ENCODE assay signal across 8 mouse cellular contexts in genomic region chr1:193503624-193504325, GRCm38 (mm10).
DNase-seq lines count a peak whose midpoint lies in the region; ATAC-seq and TF ChIP-seq lines count a peak whose summit lies in the region.

No protein-coding gene starts in this region.

- POLR2A ChIA-PET in Patski (lab: Charles Lee), result interaction anchor here (0.6 kb wide), 1 partner anchor 82 kb away, joined by 7 read pairs; no protein-coding TSS in a partner anchor

- WGBS in liver, postnatal 0 days (ENCODE audit: insufficient replicate concordance), result 26% methylated on average over 3 of the region's 3 CpGs

- H3K27me3 ChIP-seq in Patski, result peaks cover 21% of the 10 kb centered on the region
- H3K27me3 ChIP-seq in liver, postnatal 0 days (ENCODE audit: insufficient read depth, low read length), result no peaks in the 10 kb centered on the region

- in situ Hi-C loops in Patski (cut with MboI; ENCODE audit: low pct_unique_long_range_greater_than_20kb), result loop anchor here (5.0 to 10.0 kb wide), 3 partner anchors 51 to 191 kb away; no protein-coding TSS in a partner anchor

- TF ChIP-seq CTCF in Patski (IDR thresholded peaks at IDR 0.05), result peak; percentile 82
- peak; percentile 86 for TF ChIP-seq CTCF in liver, postnatal 0 days (IDR thresholded peaks at IDR 0.05; ENCODE audit: low read depth)

- no peaks in the 10 kb centered on the region for H3K9me3 ChIP-seq in liver, postnatal 0 days (ENCODE audit: low read length)

- no peak overlapping the region for H3K9ac ChIP-seq in liver, postnatal 0 days (replicated peaks)

- no peak for ATAC-seq in Patski
- ATAC-seq in liver, postnatal 0 days, result 0 out of 2 replicates have a peak, but pooled peaks have one; percentile 36

- no peak overlapping the region for H3K4me2 ChIP-seq in liver, postnatal 0 days (ENCODE audit: low read depth, low read length)

- no peak for TF ChIP-seq EP300 in liver, postnatal 0 days (IDR thresholded peaks at IDR 0.05; ENCODE audit: low read depth)

- H3K27ac ChIP-seq in liver, postnatal 0 days (ENCODE audit: low read depth), result no peak overlapping the region

- H3K4me3 ChIP-seq in liver, postnatal 0 days (ENCODE audit: low read depth, low read length), result no peak overlapping the region

- no peaks in the 10 kb centered on the region for H3K36me3 ChIP-seq in liver, postnatal 0 days (replicated peaks; ENCODE audit: insufficient read depth, low read length)

- DNase-seq in 416B (ENCODE audit: low read depth) (peak; percentile 26), Patski (ENCODE audit: low read depth, low spot score) (no peak)
- peak; percentile 27 to 66 for DNase-seq in cerebellum, postnatal 25 days
- peak; percentile 40 for DNase-seq in gastrocnemius, postnatal 10 days
- peak; percentile 64 for DNase-seq in kidney, postnatal 14 days
- DNase-seq in liver, postnatal 0 days, result peak; percentile 53
- DNase-seq in retina, adult 2 months (ENCODE audit: low read depth, low spot score), result peak; percentile 32
- DNase-seq in spleen, postnatal 36 days (ENCODE audit: low spot score in 2 of 2), result no peak

- H3K4me1 ChIP-seq in liver, postnatal 0 days (ENCODE audit: insufficient read depth), result no peaks in the 10 kb centered on the region

- CTCF ChIA-PET in Patski (lab: Charles Lee), result interaction anchor here (0.7 to 4.6 kb wide), 18 partner anchors 10 to 164 kb away, joined by 3 to 43 read pairs (median 3); no protein-coding TSS in a partner anchor

Comparison
In these comparisons a context has a peak if more than half of its experiments do, and no peak if none do; other contexts are left out.
1. DNase-seq: peak in 416B (single experiment), cerebellum, postnatal 25 days (2 of 2), gastrocnemius, postnatal 10 days (single experiment), kidney, postnatal 14 days (single experiment), liver, postnatal 0 days (single experiment) and retina, adult 2 months (single experiment); none in Patski (single experiment) and spleen, postnatal 36 days (0 of 2).